Mouse (Mus musculus) E14TG2a.4 (cell line): Measurements from ENCODE around the gene Ncapd2.

ENCODE experiments used
- H3K27me3 ChIP-seq: 2 replicates; pipeline ENCODE4 v1.6.1; 2014; ENCODE audit warnings: low read length, control low read depth; ENCODE audit not compliant: insufficient read depth
- H3K36me3 ChIP-seq: 2 replicates; pipeline ENCODE4 v1.6.1; 2014; ENCODE audit warnings: low read length, control low read depth; ENCODE audit not compliant: insufficient read depth
- H3K4me1 ChIP-seq: replicated peaks from 2 replicates; pipeline ENCODE4 v1.6.1; 2014; ENCODE audit warnings: low read depth, low read length, control low read depth
- H3K4me3 ChIP-seq: replicated peaks from 2 replicates; pipeline ENCODE4 v1.5.1; 2014; ENCODE audit warnings: mild to moderate bottlenecking, low read length
- H3K9me3 ChIP-seq: 2 replicates; pipeline ENCODE4 v1.6.1; 2014; ENCODE audit warnings: low read length, control low read depth
- CTCF ChIP-seq: conservative IDR thresholded peaks from 2 replicates; pipeline ENCODE4 v1.5.1; 2014; ENCODE audit warnings: low read length
- NANOG ChIP-seq: IDR thresholded peaks from 2 replicates; pipeline ENCODE4 v1.6.1; 2014; ENCODE audit warnings: borderline replicate concordance, low read length, mixed read lengths
- POU5F1 ChIP-seq: IDR thresholded peaks from 2 replicates; pipeline ENCODE4 v1.6.1; 2014; ENCODE audit warnings: low read length, borderline replicate concordance

The Ncapd2 gene

GRCm38 (mm10) chr6:125131302-125132156 is 60.0 kb downstream of the Ncapd2 start, which contains the start of gene Nop2:
Nop2 (plus strand) TSS chr6:125131909.
- Histone ChIP-seq H3K9me3 (no peaks in the 10 kb centered on the region), H3K4me3 (peak within 1 kb of the TSS; percentile 98), H3K36me3 (peaks cover 79% of the 10 kb centered on the region), H3K4me1 (peaks cover 67% of the 10 kb centered on the region), H3K27me3 (no peaks in the 10 kb centered on the region)
- no peak for TF ChIP-seq POU5F1
- TF ChIP-seq NANOG, result no peak
- TF ChIP-seq CTCF, result no peak

- H3K4me1 ChIP-seq, result peaks cover 50% of the 10 kb centered on the region
- H3K36me3 ChIP-seq, result peaks cover 79% of the 10 kb centered on the region
- H3K4me3 ChIP-seq, result peak overlapping the region; percentile 67
- TF ChIP-seq NANOG (no peak), CTCF (no peak), POU5F1 (no peak)
- H3K9me3 ChIP-seq, result no peaks in the 10 kb centered on the region
- no peaks in the 10 kb centered on the region for H3K27me3 ChIP-seq
Observed at GRCm38 (mm10) chr6:125129710-125130402, 61.6 kb downstream of the Ncapd2 start.

GRCm38 (mm10) chr6:125128724-125129123 is 62.8 kb downstream of the Ncapd2 start:
- Histone ChIP-seq H3K9me3 (no peaks in the 10 kb centered on the region), H3K36me3 (peaks cover 79% of the 10 kb centered on the region), H3K4me3 (no peak overlapping the region), H3K4me1 (peaks cover 40% of the 10 kb centered on the region), H3K27me3 (no peaks in the 10 kb centered on the region)
- TF ChIP-seq POU5F1 (no peak), CTCF (no peak), NANOG (no peak)

- TF ChIP-seq POU5F1 (no peak), NANOG (no peak), CTCF (no peak)
- no peaks in the 10 kb centered on the region for H3K27me3 ChIP-seq
- peaks cover 100% of the 10 kb centered on the region for H3K36me3 ChIP-seq
- H3K4me3 ChIP-seq, result no peak overlapping the region
- no peaks in the 10 kb centered on the region for H3K9me3 ChIP-seq
- H3K4me1 ChIP-seq, result peaks cover 7% of the 10 kb centered on the region
Observed at GRCm38 (mm10) chr6:125119387-125119786, 72.1 kb downstream of the Ncapd2 start.
